Mouse (Mus musculus) mouse embryonic stem cell (cell line): Measurements from ENCODE around the gene Ccdc163.

Experiments
- in situ Hi-C, 2 experiments: fragments of 300-500 bp; cut with MboI; formaldehyde crosslinking; loops; 1 replicate in 1 of 2; 3 replicates in 1 of 2; pipeline ENCODE4 v1.14.3; 2019 to 2020; ENCODE audit warnings: low sequenced_read_pairs in 2 of 2, low pct_unique_long_range_greater_than_20kb in 1 of 2, mixed read lengths in 1 of 2; ENCODE audit not compliant: unreplicated experiment in 1 of 2

Gene Ccdc163

GRCm38 (mm10) chr4:116693785-116694184 lies 14.5 kb upstream of the Ccdc163 start:
- in situ Hi-C loops, result no loop called here

GRCm38 (mm10) chr4:116698693-116699342 lies 9.5 kb upstream of the Ccdc163 start:
- in situ Hi-C loops, result no loop called here

DNA sequence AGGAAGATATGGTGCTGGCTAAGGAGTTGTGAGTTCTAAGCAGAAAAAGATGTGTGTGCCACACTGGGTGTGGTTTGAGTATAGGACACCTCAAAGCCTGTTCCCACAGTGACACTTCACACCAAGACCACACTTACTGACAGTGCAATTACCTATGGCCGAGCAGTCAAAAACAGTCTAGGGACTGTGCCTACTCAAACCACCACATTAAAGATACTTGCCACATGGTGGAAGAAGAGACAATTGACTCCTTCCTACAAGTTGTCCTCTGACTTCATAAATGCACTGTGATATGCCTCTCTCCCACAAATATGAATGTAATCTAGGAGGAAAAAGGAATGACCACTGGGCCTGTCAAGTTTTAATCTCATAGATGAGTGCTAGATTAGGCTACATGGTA lies 7.3 kb upstream of the Ccdc163 start:
- in situ Hi-C loops, result loop anchor here in 1 of 2 experiments (25.0 kb wide), 1 partner anchor 286 kb away; the partner anchor contains the start of genes Hectd3 and Urod

DNA sequence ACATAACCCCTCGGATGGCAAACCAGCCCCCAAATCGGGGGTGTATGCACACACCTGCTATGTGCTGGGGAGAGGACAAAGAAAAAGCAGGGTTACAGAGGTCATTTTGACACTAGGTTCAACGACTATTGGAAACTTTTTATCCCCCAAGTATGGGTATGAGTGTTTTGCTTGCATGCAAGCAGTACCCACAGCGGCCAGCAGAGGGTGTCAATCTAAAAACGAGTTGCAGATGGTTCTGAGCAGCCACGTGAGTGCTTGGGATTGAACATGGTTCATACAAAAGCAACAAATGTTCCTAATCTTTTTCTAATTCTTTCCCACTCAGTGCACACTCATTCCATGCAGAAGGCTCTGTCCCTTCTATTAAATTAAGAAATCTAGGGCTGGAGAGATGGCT lies 4.5 kb upstream of the Ccdc163 start:
- in situ Hi-C loops, result loop anchor here in 1 of 2 experiments (25.0 kb wide), 1 partner anchor 283 kb away; the partner anchor contains the start of genes Hectd3 and Urod

- in situ Hi-C loops, result loop anchor here in 1 of 2 experiments (25.0 kb wide), 1 partner anchor 280 kb away; the partner anchor contains the start of genes Hectd3 and Urod
Measured at GRCm38 (mm10) chr4:116707666-116708065, 643 bp upstream of the Ccdc163 start.

DNA sequence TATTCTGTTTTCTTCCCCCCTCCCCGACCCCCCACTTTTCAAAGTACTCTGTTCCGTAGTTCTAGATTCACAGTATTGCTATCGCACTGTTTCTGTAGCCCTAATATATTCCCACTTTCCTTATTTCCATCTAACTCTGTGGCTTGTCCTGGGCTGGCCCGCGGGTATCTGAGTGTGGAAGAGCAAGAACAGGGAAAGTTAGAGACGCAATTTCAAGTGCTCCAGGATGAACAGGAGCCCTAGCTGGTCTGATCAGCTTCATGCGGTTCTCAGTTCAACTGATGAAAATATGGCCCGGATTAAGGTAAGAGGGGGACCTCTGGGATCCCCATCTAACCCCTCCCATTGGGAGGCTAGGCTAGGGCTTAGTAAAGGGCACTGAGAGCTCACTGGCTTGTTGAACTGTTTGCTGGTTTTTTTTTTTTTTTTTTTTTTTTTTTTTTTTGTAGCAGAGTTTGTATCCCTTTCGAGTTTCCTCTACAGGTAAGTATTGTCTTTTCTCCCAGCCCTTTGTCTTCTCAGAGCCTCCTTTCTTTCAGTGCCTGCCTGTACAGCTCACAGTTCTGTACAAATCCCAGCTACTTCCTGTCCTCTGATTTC lies 582 bp downstream of the Ccdc163 start:
- in situ Hi-C loops, result loop anchor here in 1 of 2 experiments (25.0 kb wide), 1 partner anchor 278 kb away; the partner anchor contains the start of genes Hectd3 and Urod

DNA sequence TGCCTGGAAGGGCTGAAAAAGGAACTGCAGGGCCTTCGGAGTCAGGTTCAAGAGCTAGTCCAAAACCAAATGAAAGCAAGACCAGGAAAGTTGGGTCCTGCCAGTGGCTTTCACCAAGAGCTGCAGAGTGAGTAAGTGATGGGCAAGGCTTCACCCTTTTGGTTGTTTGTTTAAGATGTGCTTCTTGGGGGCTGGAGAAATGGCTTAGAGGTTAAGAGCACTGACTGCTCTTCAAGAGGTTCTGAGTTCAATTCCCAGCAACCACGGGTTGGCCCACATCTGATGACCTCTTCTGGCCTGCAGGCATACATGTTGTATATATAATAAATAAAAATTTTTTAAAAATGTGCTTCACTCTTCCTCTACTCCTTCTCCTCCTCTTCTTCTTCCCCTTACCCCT lies 1.8 kb downstream of the Ccdc163 start:
- in situ Hi-C loops, result loop anchor here in 1 of 2 experiments (25.0 kb wide), 1 partner anchor 277 kb away; the partner anchor contains the start of genes Hectd3 and Urod

- in situ Hi-C loops, result loop anchor here in 1 of 2 experiments (25.0 kb wide), 1 partner anchor 275 kb away; the partner anchor contains the start of genes Hectd3 and Urod
Measured at GRCm38 (mm10) chr4:116712536-116712935, 4.2 kb downstream of the Ccdc163 start.

DNA sequence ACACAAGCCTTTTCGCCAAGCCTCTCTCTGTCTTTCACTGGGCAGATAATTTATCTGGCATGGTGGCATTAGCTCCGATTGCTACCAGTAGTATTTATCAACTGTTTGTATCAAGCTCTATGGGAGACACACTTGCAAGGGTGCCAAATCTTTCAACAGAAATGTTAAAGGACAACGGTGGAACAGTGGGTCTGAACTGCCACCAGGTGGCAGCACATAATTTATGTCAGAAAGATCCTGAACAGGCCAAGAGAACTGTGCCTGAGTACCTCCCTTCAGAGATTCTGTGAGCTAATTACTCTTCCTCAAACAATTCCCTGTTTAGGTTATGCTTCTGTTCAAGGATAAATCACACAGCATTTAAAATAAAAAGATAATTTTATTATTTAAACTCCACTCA lies 11.1 kb downstream of the Ccdc163 start:
- in situ Hi-C loops, result loop anchor here (5.0 to 25.0 kb wide), 2 partner anchors 68 to 268 kb away; partner anchors contain the start of genes Hectd3 (in 1 of the 2) and Urod (in 1 of the 2)

DNA sequence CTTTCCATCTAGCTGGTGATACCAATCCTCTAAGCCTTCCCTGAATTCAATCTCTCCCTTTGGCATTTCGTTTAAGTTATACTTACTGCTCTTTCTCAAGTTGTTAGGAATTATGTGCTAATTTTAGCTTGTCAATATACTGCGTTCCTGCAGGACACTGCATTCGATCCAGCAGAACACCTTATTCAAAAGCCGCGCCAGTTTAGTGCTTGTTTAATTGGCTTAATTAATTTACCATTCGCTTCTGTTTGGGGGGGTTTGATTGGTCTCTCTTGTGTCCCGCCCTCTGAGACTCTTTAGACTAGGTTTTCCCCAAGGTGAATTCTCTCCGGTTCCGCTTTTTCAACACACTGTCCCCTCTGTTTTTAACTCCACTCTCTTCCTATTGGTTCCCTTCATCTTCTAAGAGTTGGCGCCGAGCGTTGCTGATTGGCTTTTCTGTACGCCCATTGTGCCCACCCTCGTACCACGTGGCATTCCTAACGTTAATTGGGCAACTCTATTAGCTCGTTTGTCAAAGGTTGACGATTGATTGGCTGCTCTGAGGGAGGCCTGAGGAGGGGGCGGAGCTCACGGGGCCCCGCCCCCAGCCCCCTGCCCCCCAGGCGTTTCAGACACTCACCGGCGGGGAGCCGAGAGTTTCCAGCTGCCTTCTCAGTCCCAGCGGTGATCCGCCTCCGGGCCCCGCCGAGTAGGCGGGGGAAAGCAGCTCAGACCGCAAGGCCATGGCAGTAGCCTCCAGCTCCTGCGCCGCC lies 12.2 kb downstream of the Ccdc163 start, which contains the start of gene Tesk2:
Gene Tesk2 (plus strand): TSS at position 606 of the 755 bp plus-strand sequence.
- in situ Hi-C loops, result loop anchor here in 1 of 2 experiments (25.0 kb wide), 1 partner anchor 267 kb away; the partner anchor contains the start of genes Hectd3 and Urod

DNA sequence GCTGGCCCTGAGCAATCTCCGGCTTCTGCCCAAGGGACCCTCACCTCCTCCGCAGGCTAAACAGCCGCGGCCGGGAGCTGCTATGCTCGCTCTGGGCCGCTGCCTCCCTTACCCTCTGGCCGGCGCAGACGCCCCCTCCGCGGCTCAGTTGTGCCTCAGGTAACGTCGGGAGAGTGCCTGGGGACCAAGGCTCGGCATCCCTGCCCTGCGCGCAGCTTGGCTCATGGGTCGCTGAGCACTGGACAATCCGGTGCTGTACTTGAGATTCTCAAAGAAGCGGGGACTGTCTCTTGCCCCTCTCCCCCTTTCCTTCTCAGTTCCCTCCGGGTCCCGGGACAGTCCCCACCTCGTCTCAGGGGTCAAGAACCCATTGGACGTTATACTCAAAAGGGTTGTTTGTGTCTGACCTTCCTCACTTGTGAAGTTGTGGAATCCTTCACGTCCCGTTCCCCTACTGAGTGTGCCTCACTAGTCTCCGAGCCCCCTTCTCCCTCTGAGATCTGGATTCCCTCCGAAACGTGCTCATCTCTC lies 12.9 kb downstream of the Ccdc163 start:
- in situ Hi-C loops, result loop anchor here in 1 of 2 experiments (25.0 kb wide), 1 partner anchor 266 kb away; the partner anchor contains the start of genes Hectd3 and Urod

DNA sequence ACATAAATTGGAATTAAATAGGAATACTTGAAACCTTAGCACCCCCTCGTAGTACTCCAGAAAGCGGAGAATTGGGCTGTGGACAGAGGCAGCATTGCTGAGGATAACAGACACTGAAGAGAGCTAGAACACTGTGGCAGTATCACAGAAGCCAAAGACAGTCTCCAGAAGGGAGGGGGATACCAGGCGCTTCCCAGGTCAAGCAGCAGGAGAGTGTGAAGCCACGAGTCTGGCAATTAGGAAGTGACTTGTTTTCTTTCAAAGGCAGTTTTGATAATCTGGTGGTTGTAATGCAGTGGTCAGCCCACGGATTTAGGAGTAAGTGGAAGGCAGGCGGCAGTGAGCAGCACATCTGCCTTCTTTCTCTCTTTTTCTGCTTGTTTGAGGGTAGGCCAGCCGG lies 13.9 kb downstream of the Ccdc163 start:
- in situ Hi-C loops, result loop anchor here in 1 of 2 experiments (25.0 kb wide), 1 partner anchor 265 kb away; the partner anchor contains the start of genes Hectd3 and Urod

- in situ Hi-C loops, result no loop called here
Measured at GRCm38 (mm10) chr4:116725444-116725843, 17.1 kb downstream of the Ccdc163 start.

DNA sequence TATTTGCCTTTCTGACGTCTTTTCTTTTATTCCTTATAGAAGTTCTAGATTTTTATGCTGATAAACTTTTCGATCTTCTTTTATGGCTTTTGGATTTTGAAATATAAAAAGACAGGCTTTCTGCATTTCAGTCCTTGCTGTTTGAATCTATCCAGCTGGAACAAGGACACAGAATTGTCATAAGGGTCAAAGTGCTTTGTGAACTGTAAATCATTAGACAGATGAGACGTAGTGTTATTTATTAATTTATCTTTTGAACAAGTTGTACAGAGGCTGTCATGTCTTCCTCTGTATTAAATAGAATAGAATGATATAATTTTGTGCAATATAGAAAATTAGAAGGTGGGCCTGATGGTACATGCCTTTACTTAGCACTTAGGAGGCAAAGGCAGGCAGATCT lies 19.1 kb downstream of the Ccdc163 start:
- in situ Hi-C loops, result no loop called here

DNA sequence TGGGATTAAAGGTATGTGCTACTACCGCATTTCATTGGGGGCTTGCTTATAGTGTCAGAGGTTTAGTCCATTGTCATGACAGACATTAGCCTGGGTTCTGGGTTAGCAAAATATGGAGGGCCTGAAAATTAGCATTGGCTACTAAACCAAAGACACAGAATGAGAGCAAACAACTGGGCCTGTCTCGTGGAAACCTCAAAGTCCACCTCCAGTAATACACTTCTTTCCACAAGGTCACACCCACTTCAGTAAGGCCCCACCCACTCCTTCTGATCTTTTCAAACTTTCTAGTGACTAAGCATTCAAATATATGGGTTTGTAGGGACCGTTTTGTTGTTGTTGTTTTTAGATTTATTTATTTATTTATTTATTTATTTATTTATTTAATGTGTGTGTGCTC lies 21.2 kb downstream of the Ccdc163 start:
- in situ Hi-C loops, result no loop called here

GRCm38 (mm10) chr4:116731077-116731476 lies 22.8 kb downstream of the Ccdc163 start:
- in situ Hi-C loops, result no loop called here

DNA sequence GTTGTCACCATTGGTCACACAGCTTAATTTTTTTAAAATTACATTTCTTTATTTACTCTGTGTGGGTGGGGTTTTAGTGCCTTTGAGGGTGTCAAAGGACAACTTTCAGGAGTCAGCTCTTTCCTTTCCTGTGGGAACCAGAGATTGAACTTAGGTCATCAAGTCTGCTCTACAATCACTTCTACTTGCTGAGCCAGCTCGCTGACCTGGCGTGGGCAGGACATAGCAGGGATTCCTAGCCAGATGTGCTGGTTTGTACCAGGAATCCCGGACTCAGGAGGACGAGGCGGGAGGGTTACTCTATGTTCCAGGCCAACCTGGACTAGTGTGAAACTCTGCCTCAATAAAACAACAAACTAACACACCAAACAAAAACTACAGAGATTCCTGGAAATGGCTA lies 24.0 kb downstream of the Ccdc163 start:
- in situ Hi-C loops, result no loop called here

GRCm38 (mm10) chr4:116734996-116735395 lies 26.7 kb downstream of the Ccdc163 start:
- in situ Hi-C loops, result no loop called here
